Mouse (Mus musculus) adipocyte (in vitro differentiated cells): ENCODE results near the gene Smarcd1.
"Not testable (repeated sequence)": the region's sequence is repeated elsewhere in the genome, so short reads cannot be mapped to it uniquely, and the experiment has no call there.

Source experiments
- DNase-seq: peaks from one replicate; pipeline ENCODE4 v3.0.0-alpha.2; 2016; ENCODE audit warnings: low spot score

Smarcd1 gene

DNA sequence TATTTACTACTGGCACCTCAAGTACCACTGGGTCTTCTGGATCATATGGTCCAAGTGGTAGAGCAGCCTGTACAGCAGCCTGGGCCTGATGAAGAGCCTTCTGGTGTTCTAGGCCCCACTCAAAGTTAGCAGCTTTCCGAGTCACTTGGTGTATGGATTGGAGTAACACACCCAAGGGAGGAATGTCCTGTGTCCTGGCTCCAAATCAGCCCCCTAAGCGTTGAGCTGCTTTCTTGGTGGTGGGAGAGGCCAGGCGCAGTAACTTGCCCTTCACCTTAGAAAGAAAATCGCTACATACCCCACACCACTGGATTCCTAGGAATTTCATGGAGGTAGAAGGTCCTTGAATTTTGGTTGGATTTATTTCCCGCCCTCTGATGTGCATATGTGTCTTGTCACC, 17.8 kb upstream of the Smarcd1 start:
- no peak for DNase-seq

DNA sequence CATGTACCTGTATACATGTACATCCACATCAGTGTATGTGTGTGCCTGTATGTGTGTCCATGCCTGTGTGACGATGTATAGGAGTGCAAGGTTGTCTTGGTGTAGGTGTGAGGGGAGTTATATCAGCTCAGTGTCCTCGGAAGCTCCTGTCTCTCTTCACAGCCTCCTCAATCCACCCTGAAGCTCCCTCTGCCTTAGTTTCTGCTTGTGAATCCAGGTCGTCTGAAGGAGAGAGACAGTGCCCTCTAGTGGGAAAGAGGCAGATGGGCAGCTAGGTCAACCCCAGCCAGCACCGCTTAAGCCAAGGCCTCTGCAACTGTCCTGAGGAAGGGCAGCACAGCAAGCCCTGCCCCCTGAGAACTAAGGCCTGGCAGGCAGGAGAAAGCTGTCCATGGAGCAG, 13.2 kb upstream of the Smarcd1 start:
- peak; percentile 85 for DNase-seq

DNA sequence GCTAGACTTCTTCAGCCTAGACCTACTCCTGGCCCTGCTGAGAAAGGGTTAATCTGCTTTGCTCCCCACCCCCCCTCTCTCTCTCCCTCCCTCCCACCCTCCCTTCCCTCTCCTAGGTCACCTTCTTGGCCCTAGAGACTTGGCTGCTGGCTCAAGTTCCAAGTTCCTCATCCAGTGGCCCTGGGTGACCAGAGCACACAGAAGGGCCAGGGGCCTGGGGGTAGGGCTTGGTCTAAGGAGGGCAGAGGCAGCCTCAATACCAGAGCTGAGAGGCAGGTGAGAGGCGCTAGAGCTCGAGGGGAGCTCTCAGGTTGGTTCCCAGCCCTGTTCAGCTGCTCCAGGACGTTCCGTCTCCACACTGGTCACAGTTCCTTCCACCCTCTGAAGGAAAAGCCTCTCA, 11.0 kb upstream of the Smarcd1 start:
- no peak for DNase-seq

DNA sequence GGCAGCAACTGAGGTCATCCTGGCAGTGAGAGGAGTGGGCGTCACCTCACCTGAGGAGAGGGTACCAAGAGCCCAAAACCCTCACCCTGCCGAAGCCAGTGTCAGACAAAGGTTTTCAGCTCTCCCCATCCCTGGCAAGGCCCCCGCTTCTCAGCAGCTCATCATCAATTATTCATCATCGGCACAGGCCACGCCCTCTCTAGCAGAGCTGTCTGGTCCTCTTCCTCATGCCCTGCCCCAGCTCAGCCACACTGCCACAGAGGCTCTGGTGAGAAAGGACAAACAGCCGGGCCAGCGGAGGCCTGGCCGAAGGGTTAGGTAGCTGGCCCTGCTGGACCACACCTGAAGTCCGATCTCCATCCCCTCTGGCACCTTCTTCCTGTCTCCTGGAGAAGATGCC, 10.0 kb upstream of the Smarcd1 start:
- DNase-seq, result no peak

DNA sequence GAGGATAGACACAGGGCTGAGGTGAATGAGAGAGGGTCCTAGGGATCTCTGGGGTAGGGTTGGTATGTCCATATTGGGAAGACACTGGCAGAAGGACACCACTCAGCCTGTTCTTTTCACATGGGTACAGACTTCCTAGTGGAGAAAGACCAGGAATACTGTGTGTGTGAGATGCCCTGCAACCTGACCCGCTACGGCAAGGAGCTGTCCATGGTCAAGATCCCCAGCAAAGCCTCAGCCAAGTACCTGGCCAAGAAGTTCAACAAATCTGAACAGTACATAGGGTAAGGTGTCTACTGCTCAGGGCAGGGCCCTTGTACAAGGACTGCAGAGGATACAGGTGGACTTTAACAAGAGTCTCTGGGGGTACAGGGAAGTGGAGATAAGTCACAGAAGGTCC, 4.6 kb upstream of the Smarcd1 start:
- no peak for DNase-seq

DNA sequence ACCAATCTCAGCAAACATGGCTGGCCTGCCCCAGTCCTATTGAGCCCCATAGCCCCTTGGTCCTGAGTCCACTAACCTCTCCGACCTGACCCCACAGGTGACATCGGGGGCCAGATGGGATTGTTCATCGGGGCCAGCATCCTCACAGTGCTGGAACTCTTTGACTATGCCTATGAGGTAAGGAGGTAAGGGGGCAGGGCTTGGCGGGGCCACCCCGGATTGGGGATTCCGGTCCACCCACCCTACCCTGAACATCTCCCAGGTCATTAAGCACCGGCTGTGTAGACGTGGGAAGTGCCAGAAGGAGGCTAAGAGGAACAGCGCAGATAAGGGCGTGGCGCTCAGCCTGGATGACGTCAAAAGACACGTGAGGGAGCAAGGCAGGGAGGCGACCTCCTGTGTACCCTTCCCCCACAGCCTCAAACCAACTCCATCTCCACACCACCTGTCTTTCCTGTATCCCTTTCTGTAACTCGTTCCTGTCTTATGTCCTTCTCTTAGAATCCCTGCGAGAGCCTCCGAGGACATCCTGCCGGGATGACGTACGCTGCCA, 3.3 kb upstream of the Smarcd1 start:
- no peak for DNase-seq

DNA sequence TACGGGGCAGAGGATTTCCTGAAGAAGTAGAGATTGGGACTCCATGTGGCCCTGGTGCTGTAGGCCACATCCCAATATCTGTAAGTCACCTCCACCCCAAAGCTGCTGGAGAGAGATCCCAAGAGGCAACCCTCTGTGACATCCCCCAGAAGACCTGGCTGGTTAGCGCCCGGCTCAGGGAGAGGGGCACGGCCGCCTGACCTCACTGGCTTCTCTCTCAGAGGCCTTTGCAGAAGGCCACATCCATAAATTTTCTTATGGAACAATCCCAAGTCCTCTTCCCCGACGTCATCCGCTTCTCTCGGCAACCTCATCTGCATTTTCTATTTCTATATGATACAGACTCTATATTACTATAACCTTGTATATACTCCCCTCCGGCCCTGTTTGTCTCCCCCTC, 2.2 kb upstream of the Smarcd1 start:
- DNase-seq, result no peak

DNA sequence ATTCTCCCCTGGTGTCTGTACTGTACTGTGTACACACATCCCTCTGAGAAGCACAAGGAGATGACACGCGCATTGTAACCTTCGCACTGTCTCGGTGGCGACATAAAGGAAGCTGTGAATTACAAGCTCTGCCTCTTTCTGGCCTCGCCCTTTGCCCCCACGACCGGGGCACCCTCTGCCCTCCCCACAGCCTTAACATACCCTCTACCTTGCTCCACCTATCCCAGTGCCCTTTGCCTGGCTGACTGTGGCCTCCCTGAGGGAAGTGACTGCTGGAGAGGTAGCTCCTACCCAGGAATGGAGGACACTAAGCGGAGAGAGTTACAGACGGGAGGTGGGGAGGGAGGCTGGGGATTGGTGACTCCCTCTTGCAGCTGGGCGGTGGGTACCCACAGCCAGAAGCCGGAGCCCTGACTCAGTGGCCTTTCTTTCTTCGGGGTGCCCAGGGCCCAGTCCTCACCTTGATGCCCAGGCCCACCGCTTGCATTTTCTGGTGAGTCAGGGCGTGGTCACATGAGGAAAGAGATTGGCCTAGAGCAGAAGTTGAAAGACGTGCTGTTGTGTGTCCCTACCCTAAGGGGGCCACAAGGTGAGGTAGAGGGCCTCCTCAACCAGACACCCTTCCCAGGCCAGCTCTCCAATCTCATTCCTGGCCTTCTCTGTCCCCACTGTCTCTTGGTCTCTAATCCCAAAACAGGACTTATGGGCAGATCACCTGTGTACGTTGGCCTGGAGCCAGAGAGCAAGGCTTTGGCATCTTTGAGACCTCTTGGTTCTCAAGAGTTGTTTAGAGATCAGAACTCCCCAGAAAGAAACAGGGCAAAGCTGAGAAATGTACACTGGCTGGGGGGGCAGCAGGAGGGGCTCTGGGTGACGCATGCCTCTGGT, 1.5 kb upstream of the Smarcd1 start:
- no peak for DNase-seq

DNA sequence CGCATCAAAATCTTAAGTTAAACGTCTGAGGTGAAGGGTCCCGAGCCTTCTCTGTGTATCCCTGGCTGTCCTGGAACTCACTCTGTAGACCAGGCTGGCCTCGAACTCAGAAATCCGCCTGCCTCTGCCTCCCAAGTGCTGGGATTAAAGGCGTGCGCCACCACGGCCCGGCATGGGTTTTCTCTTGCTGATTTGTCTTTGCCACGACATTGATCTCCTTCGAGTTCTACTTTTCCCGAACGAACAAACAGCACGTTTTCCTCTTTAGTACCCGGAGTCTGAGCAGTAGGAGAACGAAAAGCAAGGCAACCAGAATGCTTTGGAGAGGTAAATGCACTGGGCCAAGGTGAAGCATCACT, 310 bp upstream of the Smarcd1 start:
- not testable (repeated sequence) for DNase-seq

DNA sequence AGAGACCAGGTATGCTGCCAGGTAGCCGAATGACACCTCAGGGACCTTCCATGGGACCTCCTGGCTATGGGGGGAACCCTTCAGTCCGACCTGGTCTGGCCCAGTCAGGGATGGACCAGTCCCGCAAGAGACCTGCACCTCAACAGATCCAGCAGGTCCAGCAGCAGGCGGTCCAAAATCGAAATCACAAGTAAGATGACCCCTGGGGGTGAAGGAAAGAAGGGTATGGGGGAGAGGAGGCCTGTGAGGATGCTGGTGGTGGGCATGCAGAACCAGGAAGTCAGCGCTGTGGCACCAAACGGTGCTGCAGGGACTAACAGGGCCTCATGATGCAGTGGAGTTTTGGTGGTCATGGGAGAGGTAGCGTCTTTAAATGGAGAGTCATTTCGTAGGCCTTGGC, 1.2 kb downstream of the Smarcd1 start:
- DNase-seq, result no peak

DNA sequence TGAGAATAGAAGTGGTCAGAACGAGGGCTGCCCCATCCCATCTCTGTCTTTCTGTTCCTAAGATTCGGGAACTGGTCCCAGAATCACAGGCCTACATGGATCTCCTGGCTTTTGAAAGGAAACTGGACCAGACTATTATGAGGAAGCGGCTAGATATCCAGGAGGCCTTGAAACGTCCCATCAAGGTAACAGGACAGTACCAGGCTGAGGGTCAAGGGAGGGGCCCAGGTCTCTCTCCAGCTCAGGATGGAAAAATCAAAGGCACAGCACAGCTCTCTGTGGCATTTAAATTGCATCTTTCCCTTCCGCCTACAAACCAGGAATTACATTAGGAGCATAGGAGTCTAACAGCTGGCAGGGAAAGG, 1.7 kb downstream of the Smarcd1 start:
- no peak for DNase-seq

DNA sequence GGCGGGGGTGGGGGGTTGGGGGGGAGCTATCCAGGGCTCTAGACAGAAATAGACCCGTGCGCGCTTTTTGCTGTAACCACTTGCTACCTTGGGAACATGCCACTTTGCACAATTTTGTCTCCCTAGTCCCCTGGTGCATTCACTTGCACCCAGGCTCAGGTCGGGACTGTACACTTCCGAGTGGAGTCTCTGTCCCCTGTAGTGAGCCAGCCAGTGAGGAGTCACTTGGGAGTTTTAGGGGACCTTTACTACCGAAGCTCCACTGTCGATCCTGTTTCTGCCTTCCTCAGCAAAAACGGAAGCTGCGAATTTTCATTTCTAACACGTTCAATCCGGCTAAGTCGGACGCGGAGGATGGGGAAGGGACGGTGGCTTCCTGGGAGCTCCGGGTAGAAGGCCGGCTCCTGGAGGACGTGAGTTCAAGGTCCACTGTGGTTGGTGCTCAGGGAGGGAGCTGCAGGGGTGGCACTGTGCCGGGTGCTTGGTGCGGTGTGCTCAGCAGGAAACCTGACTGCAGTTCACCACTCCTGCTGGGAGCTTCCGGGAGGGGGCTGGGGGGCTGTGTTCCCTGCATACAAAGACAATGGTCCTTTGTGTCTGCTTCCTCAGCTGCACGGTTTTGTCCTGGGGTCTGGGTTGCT, 2.2 kb downstream of the Smarcd1 start:
- no peak for DNase-seq

DNA sequence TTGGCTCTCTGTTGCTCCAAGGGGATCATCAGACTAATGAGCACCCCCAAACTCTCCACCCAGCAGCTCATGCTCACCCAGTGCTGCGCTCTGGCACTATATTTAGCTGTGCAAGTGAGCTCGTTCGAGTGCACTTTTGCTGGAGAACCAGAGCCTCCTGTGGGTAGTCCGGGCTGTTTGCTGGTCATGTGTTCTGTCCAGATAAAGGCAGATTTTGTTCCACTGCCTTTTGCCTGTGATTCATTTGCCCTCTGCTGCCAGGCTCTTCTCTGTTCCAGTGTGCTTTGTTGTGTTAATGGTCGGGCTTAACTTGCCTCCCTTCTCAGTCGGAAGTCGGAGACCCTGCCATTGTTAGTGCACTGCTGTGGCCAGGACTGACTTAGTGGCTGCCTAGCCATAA, 3.0 kb downstream of the Smarcd1 start:
- peak; percentile 53 for DNase-seq

DNA sequence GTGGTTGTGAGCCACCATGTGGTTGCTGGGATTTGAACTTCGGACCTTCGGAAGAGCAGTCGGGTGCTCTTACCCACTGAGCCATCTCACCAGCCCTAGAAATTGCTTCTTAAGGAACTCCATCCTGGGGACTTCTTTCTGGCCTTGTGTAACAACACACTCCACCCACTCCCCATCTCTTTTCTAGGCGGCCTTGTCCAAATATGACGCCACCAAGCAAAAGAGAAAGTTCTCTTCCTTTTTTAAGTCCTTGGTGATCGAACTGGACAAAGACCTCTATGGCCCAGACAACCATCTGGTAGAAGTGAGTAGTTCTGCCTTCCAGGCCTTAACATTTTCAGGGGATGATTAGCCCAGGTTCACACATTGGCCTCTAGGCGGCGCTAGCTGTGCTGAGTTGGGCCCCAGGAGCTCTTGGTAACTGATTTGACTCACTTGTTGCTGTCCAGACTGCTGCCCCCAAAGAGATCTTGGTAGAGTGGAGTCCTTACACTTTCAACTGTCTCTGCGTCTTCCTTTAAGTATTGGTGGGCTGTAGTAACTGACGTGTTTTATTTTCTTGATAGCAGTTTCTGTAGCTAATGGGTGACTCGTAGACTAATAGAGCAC, 3.6 kb downstream of the Smarcd1 start, which contains the start of gene Gm17349:
TSS of gene Gm17349 (minus strand) at position 51 of the 609 bp plus-strand sequence.
- peak; percentile 89 for DNase-seq

DNA sequence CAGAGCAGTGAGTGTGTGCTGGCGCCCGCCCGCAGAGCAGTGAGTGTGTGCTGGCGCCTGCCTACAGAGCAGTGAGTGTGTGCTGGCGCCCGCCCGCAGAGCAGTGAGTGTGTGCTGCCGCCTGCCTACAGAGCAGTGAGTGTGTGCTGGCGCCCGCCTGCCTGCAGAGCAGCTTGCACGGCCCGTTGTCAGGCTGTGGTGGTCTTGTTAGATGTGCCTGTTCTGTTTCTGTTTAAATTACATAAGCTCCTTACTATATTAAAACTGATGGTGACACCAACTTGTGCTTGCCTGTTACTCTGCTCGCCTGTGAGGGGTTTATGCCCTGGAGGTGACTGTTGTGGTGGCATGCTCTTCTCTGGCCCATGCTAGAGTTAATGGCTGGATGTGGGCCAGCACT, 6.2 kb downstream of the Smarcd1 start:
- no peak for DNase-seq

DNA sequence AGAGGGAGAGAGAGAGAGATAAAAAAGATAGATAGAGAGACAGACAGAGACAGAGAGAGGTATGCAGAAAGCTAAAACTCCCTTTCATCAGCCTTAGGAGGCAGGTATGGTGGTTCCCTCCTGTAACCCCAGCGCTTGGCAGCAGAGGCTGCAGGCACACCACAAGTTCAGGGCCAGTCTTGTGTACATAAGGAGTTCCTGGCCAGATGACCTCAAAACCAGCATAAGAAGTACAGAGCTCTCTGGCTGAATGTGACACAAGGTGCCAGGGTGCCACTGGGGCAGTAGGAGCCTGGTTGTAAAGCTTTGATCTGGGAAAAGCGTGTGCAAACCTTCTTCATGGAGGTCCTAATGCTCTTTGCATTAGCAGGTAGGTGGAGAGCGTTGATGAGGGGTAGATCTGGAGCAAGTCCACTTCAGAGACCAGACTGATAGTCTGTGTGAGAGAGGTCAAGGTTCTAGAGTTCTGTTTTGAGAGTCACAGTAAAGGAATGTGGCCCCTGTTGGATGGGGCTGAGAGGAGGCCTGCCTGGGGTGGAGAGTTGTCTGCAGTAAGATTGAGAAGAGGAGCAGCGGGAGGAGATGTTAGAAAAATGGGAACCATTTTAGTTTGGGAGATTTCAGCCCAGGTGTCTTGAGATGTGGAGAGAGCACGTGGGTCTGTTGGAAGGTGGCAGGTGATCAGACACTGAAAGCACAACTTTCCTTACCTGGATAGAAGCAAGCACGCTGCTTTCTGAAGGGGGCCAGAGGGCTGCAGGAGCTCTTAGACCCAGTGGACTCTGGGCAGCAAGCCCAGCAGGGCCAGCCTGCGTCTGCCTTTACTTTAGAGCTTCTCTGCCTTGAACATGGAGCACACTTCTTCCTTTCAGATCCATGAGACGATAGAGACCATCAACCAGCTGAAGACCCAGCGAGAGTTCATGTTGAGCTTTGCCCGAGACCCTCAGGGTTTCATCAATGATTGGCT, 8.6 kb downstream of the Smarcd1 start:
- no peak for DNase-seq

DNA sequence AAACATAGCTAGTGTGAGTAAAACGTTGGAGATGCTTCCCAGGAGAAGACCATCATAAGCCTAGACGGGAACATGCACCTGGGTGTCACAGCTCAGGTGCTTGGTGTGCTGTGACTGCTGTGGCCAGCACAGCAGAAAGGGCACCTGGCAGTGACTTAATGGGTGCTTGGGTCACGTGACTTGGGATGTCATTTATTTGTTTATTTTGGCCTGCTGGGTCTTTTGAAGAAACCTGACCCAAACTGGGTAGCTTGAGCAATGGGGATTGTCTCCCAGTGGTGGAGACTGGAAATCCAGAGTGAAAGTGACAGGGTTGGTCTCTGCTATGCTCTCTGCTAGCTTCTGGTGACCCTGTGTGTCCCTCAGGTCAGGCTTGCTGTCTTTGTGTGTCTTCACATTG, 9.6 kb downstream of the Smarcd1 start:
- no peak for DNase-seq

DNA sequence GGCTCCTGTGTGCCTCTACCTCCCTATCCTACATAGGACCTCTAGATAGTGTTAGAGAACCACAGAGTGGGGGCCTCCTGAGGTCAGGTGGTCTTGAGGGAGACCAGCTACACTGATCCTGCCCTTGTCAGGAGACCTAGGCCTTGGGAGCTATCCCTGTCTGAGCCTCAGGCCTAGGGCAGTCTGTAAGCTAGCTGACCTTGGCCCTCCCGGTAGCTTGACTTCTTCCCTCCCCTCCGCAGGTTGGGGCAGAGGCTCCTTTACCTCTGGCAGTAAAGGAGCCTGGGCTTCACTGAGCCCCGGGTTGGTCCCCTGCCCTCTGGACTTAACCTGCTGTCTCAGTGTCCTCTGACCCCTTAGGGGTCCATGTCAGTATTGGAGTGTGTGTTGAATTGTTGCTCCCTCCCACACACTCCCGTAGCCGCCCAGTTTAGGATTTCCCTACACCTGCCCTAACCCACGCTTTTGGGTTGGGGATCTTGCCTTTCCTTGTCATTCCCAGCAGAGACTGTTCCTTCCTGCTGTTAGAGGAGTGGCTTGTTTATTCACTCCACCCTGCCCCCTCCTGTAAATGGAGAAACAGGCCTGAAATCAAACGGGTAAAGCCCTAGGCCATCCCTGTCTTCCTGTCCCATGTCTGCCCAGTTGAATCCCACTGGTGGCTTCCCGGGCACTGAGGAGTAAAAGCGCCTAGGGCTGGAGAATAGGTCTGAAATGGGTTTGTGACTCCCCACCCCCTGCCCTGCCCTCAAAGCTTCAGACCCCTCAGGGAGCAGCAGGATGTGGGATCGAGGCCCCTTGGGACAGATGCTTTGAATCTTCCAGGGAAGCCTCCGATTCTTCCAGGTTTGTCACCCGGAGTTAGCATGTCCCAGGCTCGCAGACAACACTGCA, 11.0 kb downstream of the Smarcd1 start:
- no peak for DNase-seq

DNA sequence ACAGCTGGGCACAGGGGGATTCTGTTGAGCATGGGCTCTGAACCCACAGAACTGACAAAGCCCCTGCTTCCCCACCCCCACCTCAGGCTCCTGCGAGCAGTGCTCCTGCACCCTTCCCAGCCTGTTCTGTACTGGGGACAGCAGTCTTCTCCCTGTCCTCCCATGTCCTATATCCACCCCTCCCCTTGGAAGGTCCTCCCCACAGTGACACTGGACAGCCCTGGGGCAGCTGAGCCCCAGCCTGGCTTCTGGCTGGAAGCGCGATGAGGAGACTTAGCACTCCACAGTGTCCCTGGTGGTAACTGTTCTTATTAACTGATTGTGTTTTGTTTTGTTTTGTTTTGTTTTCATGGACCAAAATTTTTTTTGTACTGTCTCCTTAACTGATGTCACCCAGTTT, 11.6 kb downstream of the Smarcd1 start:
- DNase-seq, result no peak

DNA sequence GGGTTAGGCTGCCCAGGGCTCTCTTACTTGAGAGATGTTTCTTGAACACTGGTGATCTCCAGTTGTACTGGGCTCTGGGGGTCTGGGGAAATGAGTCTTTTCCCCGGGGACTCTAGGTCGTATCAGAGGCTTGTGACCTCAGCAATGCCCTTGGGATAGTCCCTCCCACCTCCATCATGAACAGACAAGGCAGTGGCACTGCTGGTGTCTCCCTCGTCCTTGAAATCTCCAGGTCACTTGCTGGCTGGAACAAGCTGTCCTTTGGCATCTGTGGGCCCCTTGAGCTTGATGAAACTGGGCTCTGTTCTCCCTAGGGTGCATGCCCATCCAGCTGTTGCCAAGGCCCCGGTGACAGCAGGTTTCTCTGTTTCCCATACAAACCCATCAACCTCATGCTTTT, 12.3 kb downstream of the Smarcd1 start:
- DNase-seq, result no peak

DNA sequence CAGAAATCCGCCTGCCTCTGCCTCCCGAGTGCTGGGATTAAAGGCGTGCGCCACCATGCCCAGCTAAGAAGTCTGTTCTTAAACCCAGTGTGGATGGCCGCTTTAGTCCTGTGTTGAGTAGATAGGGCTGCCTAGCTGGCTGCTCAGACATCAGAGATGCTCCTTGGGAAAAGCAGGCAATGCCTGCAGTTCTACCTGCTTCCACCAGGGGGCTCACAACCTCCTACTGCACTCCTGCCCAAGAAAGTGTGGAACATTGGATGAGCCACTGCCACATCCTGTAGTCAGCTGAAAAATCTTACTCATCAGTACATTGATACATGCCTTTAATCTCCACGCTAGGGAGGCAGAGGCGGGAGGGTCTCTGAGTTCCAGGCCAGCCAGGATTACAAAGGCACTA, 12.9 kb downstream of the Smarcd1 start:
- DNase-seq, result peak; percentile 87
